Mouse (Mus musculus): ENCODE results near the gene Polr2f. TPM values are rescaled to one million over a fixed set of nuclear protein-coding genes. Genes with fewer than 3 reads are reported as not detected.

Gene Polr2f
- polyA plus RNA-seq, 1 experiment from 2014 or later = 337 TPM

DNA sequence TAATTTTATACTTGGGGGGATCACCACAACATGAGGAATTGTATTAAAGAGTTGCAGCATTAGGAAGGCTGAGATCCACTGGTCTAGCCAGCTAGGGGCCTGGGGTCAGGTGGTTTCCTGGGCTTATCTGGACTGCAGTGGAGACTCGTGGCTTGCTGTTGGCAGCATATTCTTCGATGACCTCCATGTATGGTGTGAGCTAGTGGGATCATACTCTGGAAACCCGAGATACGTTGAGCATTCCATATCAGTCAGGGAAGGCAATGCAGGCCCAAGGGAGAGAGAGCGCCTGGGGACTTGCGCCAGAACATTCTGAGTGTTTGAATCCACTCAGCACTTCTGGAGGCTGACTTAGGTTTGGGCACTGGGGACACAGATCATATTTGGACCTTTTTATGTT lies 17.1 kb upstream of the Polr2f start:
- Histone ChIP-seq H3K4me2 (replicated peaks) (no peak overlapping the region), H3K4me1 (no peaks in the 10 kb centered on the region), H3K27ac (no peak overlapping the region), H3K9ac (no peak overlapping the region), H3K36me3 (peaks cover 70% of the 10 kb centered on the region), H3K9me3 (replicated peaks) (0 out of 2 replicates have a peak, but pooled peaks cover 7% of the 10 kb centered on the region), H3K4me3 (no peak overlapping the region), H3K27me3 (no peaks in the 10 kb centered on the region)
- 88% methylated on average over 6 of the region's 6 CpGs for WGBS
- no peak for ATAC-seq (ENCODE audit: low FRiP score)

DNA sequence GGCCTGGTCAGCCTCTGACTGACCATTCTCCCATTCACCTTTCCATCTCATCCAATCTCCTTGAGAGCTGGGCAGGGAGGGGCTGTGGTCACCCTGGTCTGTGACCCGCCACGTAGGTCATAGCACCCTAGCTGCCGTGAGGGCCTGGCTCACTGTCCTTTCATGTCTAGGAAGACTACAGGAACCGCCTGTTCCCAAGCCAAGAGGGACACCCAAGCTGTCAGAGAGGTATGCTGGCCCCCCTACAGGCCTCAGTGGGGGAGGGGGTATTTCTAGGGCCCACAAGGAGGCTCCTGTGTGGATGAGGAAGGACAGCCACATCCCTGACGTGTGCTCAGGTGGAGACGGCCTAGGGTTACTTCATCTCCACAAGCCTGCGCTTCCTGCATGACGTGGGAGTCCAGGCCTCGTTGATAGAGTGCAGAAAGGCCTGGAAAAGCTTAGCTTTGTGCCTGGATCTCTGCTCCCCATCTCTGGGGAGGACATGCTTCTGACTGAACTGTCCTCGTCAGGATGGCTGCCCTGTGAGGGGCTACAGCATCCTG lies 16.4 kb upstream of the Polr2f start:
- Histone ChIP-seq H3K4me3 (no peak overlapping the region), H3K27ac (no peak overlapping the region), H3K36me3 (peaks cover 71% of the 10 kb centered on the region), H3K4me2 (replicated peaks) (no peak overlapping the region), H3K27me3 (no peaks in the 10 kb centered on the region), H3K4me1 (no peaks in the 10 kb centered on the region), H3K9ac (no peak overlapping the region), H3K9me3 (replicated peaks) (0 out of 2 replicates have a peak, but pooled peaks cover 7% of the 10 kb centered on the region)
- ATAC-seq (ENCODE audit: low FRiP score) = no peak
- 87% methylated on average over 10 of the region's 10 CpGs for WGBS

DNA sequence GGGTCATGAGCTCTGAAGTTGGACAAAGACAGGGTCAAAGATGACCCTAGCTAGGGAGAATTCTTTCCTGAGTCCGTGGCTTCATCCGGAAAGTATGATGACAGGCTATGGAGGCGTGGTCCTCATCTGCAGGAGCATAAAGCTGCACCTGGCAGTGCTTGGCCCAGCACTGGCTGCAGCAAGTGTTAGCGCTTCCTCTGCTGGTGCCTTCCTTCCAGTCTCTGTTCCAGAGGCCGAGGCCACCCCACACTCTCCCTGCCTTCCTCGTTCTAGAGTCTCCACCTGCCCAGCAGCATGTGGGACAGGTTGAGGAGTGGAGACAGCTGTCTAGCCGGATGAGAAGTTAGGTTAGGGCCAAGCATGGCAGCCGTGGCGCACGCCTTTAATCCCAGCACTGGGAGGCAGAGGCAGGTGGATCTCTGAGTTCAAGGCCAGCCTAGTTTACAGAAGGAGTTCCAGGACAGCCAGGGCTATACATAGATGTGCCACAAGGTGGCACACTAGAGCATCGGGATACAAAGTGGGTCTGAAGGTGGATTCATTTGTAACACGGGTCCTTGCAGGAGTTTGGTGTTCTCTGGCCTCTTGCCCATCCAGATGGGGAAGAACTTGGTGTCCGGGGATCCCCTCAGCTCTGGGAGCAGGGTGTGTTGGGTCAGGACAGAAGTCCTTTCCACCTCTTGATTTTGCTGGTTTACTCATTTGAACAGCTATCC lies 14.4 kb upstream of the Polr2f start:
- no peaks in the 10 kb centered on the region for H3K4me1 ChIP-seq
- H3K4me3 ChIP-seq = no peak overlapping the region
- peaks cover 72% of the 10 kb centered on the region for H3K36me3 ChIP-seq
- 0 out of 2 replicates have a peak, but pooled peaks cover 7% of the 10 kb centered on the region for H3K9me3 ChIP-seq (replicated peaks)
- no peak overlapping the region for H3K4me2 ChIP-seq (replicated peaks)
- no peak overlapping the region for H3K9ac ChIP-seq
- no peak for ATAC-seq (ENCODE audit: low FRiP score)
- WGBS = 81% methylated on average over 13 of the region's 13 CpGs
- H3K27ac ChIP-seq = no peak overlapping the region
- no peaks in the 10 kb centered on the region for H3K27me3 ChIP-seq

DNA sequence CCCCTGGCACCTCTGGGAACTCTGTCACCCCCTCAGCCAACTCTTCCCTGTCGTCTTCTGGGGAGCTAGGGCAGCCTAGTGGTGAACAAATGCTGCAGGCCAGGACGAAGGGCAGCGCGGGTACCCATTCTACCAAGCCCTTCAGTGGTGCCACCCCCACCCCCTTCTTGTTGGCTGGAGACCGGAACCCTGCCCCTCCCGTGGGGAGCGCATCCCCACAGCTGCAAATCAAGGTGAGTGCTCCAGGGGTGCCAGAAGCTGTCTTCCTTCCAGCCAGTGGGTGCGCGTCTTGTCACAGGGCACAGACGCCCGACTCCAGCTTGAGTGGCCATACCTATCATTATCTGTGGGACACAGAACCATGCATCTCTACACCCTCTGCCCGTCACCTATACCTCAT lies 13.7 kb upstream of the Polr2f start:
- H3K36me3 ChIP-seq = peaks cover 73% of the 10 kb centered on the region
- H3K9ac ChIP-seq = no peak overlapping the region
- H3K4me1 ChIP-seq = no peaks in the 10 kb centered on the region
- no peak for ATAC-seq (ENCODE audit: low FRiP score)
- 0 out of 2 replicates have a peak, but pooled peaks cover 7% of the 10 kb centered on the region for H3K9me3 ChIP-seq (replicated peaks)
- H3K27ac ChIP-seq = no peak overlapping the region
- no peak overlapping the region for H3K4me2 ChIP-seq (replicated peaks)
- 96% methylated on average over 12 of the region's 12 CpGs for WGBS
- no peaks in the 10 kb centered on the region for H3K27me3 ChIP-seq
- no peak overlapping the region for H3K4me3 ChIP-seq

DNA sequence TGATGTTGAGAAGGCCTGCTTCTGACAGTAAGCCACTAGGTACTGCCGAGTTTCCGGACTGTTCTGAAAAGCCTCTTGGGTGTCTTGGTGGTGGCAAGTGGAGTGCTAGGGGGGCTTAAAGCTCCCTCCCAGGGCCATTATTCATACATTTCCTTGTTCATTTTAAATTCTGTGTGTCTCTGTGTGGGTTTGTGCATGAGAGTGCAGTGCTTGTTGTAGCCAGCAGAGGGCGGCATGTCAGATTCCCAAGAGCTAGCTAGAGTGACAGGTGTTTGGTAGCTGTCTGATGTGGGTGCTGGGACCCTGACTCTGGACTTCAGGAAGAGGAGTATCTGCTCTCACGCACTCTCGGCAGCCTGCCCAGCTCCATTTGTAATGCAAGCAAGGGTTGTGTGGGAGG lies 12.6 kb upstream of the Polr2f start:
- H3K36me3 ChIP-seq = peaks cover 74% of the 10 kb centered on the region
- H3K4me2 ChIP-seq (replicated peaks) = no peak overlapping the region
- ATAC-seq (ENCODE audit: low FRiP score) = no peak
- H3K9ac ChIP-seq = no peak overlapping the region
- H3K9me3 ChIP-seq (replicated peaks) = 0 out of 2 replicates have a peak, but pooled peaks cover 7% of the 10 kb centered on the region
- H3K27me3 ChIP-seq = no peaks in the 10 kb centered on the region
- no peaks in the 10 kb centered on the region for H3K4me1 ChIP-seq
- H3K27ac ChIP-seq = no peak overlapping the region
- H3K4me3 ChIP-seq = no peak overlapping the region
- 97% methylated on average over 5 of the region's 5 CpGs for WGBS

DNA sequence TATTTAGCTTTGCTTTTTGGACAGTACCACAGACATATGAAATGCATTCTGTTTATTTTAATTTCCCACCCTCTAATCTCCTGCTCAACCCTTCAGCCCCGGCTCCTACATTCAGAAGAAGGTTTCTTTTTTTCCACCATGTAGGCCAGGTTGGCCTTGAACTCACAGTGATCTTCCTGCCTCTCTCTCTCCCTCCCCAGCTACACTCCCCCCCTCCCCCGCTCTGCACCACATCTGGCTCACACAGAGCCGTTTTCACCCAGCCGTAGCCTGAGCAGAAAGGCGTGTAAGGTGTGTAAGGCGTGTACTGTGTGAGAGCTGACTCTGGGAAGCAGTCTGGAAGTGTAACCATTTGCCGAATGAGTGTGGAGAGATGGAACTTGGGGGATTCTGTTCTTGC lies 11.5 kb upstream of the Polr2f start:
- no peaks in the 10 kb centered on the region for H3K4me1 ChIP-seq
- WGBS = 79% methylated on average over 7 of the region's 7 CpGs
- H3K36me3 ChIP-seq = peaks cover 74% of the 10 kb centered on the region
- no peak overlapping the region for H3K9ac ChIP-seq
- no peak overlapping the region for H3K4me3 ChIP-seq
- 0 out of 2 replicates have a peak, but pooled peaks cover 7% of the 10 kb centered on the region for H3K9me3 ChIP-seq (replicated peaks)
- H3K27me3 ChIP-seq = no peaks in the 10 kb centered on the region
- no peak overlapping the region for H3K27ac ChIP-seq
- ATAC-seq (ENCODE audit: low FRiP score) = no peak
- H3K4me2 ChIP-seq (replicated peaks) = no peak overlapping the region

DNA sequence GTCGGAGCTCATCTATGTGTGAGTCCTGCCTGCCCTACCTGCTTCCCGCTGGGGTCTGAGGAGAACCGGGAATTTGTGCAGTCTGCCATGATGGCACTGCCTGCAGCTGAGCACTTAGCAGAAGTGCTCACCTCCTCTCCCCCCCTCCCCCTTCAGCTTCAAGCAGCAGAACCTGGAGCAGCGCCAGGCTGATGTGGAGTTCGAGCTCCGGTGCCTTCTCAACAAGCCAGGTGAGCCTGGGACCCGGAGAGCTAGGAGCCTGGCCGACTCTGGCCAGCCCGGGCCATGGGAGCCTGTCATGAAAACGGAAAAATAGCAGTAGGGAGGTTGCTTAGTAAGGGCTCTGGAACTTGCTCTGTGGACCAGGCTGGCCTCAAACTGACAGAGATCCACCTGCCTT lies 10.0 kb upstream of the Polr2f start:
- Histone ChIP-seq H3K9ac (no peak overlapping the region; the same call in 1 of the 2 replicates), H3K27ac (no peak overlapping the region), H3K4me1 (no peaks in the 10 kb centered on the region), H3K27me3 (no peaks in the 10 kb centered on the region), H3K36me3 (peaks cover 70% of the 10 kb centered on the region), H3K4me2 (replicated peaks) (no peak overlapping the region), H3K4me3 (no peak overlapping the region), H3K9me3 (replicated peaks) (0 out of 2 replicates have a peak, but pooled peaks cover 7% of the 10 kb centered on the region)
- ATAC-seq (ENCODE audit: low FRiP score) = no peak
- WGBS = 80% methylated on average over 10 of the region's 10 CpGs

DNA sequence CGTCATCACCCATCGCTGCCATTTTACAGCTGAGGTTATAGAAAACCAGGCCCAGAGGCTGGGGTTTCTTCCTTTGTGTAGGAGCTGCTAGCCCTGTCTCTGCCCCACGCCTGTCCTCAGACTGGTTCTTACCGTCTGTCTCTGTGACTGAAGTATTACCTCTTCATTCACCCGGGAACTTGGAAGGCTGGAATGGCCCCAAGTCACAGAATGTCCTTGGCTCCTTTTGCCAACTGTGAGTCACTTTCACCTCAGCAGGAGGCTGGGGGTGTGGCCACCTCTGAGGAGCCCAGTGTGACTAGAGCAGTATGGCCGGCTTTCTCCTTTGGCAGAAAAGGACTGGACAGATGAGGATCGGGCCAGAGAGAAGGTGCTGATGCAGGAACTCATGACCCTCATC lies 9.4 kb upstream of the Polr2f start:
- no peak for ATAC-seq (ENCODE audit: low FRiP score)
- no peak overlapping the region for H3K4me2 ChIP-seq (replicated peaks)
- H3K4me3 ChIP-seq = no peak overlapping the region
- no peak overlapping the region for H3K9ac ChIP-seq
- no peaks in the 10 kb centered on the region for H3K27me3 ChIP-seq
- no peak overlapping the region for H3K27ac ChIP-seq
- 76% methylated on average over 7 of the region's 7 CpGs for WGBS
- no peaks in the 10 kb centered on the region for H3K4me1 ChIP-seq
- 0 out of 2 replicates have a peak, but pooled peaks cover 7% of the 10 kb centered on the region for H3K9me3 ChIP-seq (replicated peaks)
- peaks cover 69% of the 10 kb centered on the region for H3K36me3 ChIP-seq

DNA sequence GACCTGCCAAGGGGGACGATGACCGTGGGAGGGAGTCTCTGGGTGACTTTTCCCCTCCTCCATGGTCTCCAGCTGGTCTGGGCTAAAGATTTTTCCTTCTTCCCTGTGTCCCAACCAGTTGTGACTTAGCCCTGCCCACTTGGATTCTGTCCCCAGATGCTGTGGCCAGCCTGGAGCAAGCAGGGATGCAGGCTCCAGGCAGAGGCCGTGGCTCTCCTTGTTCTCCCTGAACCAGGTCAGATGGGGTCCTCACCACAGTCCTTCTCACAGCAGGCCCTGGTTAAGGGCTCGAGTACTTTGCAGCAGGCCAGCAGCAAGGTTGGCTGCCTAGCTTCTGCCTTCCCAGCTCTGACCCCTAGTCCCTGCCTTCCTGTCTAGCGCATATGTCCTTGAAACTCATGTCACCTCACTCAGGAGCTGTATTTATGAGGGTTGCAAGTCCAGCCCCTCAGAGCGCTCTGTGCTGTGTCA lies 7.6 kb upstream of the Polr2f start:
- 0 out of 2 replicates have a peak, but pooled peaks cover 3% of the 10 kb centered on the region for H3K9me3 ChIP-seq (replicated peaks)
- WGBS = 81% methylated on average over 6 of the region's 6 CpGs
- no peak for ATAC-seq (ENCODE audit: low FRiP score)
- no peak overlapping the region; the same call in 1 of the 2 replicates for H3K9ac ChIP-seq
- H3K36me3 ChIP-seq = peaks cover 57% of the 10 kb centered on the region
- H3K4me1 ChIP-seq = no peaks in the 10 kb centered on the region
- H3K27ac ChIP-seq = no peak overlapping the region
- no peak overlapping the region for H3K4me2 ChIP-seq (replicated peaks)
- no peak overlapping the region for H3K4me3 ChIP-seq
- H3K27me3 ChIP-seq = no peaks in the 10 kb centered on the region

DNA sequence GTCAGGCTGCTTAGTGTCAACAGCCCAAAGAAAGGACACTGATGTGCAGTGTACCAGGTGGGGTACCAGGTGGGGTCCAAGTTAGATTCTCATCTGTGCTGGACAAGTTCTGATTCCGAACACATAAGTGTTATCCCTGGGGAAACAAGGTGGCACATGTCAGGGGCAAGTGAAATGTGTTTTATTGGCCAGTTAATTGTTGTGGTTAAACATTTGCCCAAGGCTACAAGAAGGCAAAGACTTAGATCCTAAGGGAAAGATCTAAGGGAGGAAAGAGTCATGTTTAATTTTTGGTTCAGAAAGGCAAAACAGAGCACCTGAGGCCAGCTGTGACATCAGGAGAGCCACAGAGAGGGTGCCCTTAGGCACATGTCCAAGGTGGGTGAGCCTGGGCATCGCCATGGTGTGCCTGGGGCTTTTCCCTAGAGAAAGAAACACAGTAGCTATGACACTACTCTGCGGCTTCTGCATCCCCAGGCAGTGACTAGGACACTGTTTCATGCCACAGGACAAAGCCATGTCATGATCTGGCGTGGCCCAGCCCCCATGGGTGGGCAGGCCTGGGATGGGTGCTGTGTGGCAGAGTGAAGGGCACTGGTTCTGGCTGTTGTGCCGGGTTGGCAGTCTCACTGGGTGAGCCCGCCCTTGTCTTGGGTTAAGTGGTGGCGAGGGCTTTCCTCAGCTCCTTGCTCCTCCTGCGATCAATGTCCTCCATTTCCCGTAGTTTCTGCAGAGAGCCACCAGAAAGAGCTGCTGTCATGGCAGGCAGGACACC lies 6.1 kb upstream of the Polr2f start:
- no peaks in the 10 kb centered on the region for H3K9me3 ChIP-seq (replicated peaks)
- no peak for ATAC-seq (ENCODE audit: low FRiP score)
- no peak overlapping the region for H3K27ac ChIP-seq
- no peaks in the 10 kb centered on the region for H3K4me1 ChIP-seq
- H3K9ac ChIP-seq = no peak overlapping the region
- H3K4me2 ChIP-seq (replicated peaks) = no peak overlapping the region
- H3K4me3 ChIP-seq = no peak overlapping the region
- no peaks in the 10 kb centered on the region for H3K27me3 ChIP-seq
- peaks cover 44% of the 10 kb centered on the region for H3K36me3 ChIP-seq
- 88% methylated on average over 9 of the region's 9 CpGs for WGBS

DNA sequence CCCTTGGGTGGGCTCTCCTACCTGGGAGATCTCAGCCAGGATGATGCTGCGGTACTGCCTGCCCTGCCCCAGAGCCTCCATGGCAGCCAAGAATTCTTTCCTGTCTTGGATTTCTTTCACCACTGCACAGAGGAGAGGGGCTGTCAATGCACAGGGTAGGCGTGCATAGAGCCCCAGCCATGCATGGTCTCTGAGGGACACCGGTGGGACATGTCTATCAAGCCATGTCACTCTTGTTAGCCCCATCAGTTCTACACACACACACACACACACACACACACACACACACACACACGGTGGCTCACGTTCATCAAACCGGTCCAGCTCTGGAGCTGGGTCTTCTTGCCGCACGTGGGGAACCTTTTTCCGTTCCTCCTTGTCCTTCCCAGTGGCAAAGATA lies 5.5 kb upstream of the Polr2f start:
- 84% methylated on average over 9 of the region's 9 CpGs for WGBS
- H3K4me3 ChIP-seq = no peak overlapping the region

More for the DNA sequence above, 5.5 kb upstream of the Polr2f start:
- Histone ChIP-seq H3K36me3 (peaks cover 38% of the 10 kb centered on the region), H3K27ac (no peak overlapping the region), H3K27me3 (no peaks in the 10 kb centered on the region; the same call in 1 of the 2 replicates), H3K4me1 (peaks cover 2% of the 10 kb centered on the region), H3K4me2 (replicated peaks) (no peak overlapping the region), H3K9me3 (replicated peaks) (no peaks in the 10 kb centered on the region), H3K9ac (no peak overlapping the region)
- ATAC-seq (ENCODE audit: low FRiP score) = no peak
